Mouse (Mus musculus) urinary bladder, postnatal 36 days (tissue): ENCODE measurements around the gene Slc1a7.

Experiments
- DNase-seq, 2 experiments: peaks; one replicate each; pipeline ENCODE4 v3.0.0; 2022; ENCODE audit warnings: low spot score in 2 of 2, mixed read lengths in 1 of 2

Slc1a7 gene

GRCm38 (mm10) chr4:107967966-107968682 is at the start of gene Slc1a7:
TSS of gene Slc1a7 (plus strand) at chr4:107968332.
- no peak for DNase-seq

DNA sequence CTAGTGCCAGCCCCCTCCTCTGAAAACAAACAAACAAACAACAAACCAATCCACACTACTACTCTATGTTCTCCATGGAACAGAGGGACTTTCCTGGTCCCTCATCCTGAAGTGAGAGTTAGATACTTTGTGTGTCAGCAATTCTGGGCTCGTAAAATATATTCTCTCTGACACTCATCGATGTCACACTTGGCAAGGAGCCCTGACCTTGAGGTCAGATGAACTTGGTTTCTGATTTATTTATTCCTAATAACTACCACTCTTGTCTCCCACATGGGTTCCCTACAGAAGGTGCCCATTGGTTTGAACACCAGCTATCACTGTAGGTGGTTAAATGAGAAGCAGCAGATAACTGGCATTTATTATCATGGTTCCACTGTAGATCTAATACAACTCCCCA is 47.8 kb upstream of the Slc1a7 start:
- DNase-seq = no peak

DNA sequence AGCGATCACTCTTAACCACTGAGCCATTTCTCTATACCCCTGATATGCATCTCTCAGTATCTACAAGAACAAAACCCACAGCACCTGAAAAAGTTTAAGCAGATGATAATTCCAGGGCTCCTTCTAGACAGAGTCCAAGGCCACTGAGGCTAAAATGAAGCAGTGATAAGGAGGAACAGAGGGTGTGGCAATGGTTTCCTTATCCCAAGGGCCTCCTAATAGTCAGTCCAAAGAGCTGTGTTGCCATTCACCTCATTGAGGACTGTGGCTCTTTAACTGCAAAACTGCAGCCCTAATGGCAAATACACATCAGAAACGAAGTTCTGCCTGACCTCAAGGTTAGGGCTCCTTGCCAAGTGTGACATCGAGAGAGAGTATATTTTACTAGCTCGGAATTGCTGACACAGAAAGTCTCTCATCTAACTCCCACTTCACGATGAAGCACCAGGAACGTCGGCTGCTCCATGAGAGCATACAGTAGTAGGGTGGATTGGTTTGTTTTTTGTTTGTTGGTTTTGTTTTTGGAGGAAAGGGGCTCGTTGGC is 46.9 kb upstream of the Slc1a7 start:
- peak in 1 of 2 experiments; percentile 50 for DNase-seq

- DNase-seq = peak; percentile 52 to 53
These were observed 46.2 kb upstream of the Slc1a7 start for GRCm38 (mm10) chr4:107921952-107922351.

GRCm38 (mm10) chr4:107923145-107923802 is 44.9 kb upstream of the Slc1a7 start, which contains the start of gene Cpt2:
TSS of gene Cpt2 (minus strand) at chr4:107923610.
- DNase-seq = peak; percentile 93 to 97

- DNase-seq = no peak
These were observed 44.3 kb upstream of the Slc1a7 start for GRCm38 (mm10) chr4:107923803-107924194.

DNA sequence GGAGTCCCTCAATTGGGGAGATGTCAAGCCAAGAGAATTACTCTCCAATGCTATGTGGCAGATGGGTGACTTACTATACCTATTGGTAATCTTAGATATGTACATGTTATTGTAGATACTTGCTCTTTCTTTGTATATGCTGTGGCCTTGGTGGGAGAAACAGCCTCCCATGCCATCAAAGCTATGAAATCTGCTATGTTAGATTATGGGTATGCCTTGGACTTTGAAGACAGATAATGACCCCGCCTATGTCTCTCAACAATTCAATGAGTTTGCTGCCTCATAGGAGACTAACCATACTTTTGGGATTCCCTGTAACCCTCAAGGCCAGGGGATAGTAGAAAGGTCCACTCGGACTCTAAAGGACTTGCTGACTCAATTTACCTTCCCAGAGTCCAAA is 39.9 kb upstream of the Slc1a7 start:
- DNase-seq = no peak

GRCm38 (mm10) chr4:107928726-107929125 is 39.4 kb upstream of the Slc1a7 start:
- no peak for DNase-seq

- DNase-seq = no peak
These were observed 36.7 kb upstream of the Slc1a7 start for GRCm38 (mm10) chr4:107931453-107931852.

- DNase-seq = no peak
These were observed 34.9 kb upstream of the Slc1a7 start for GRCm38 (mm10) chr4:107933239-107933638.

DNA sequence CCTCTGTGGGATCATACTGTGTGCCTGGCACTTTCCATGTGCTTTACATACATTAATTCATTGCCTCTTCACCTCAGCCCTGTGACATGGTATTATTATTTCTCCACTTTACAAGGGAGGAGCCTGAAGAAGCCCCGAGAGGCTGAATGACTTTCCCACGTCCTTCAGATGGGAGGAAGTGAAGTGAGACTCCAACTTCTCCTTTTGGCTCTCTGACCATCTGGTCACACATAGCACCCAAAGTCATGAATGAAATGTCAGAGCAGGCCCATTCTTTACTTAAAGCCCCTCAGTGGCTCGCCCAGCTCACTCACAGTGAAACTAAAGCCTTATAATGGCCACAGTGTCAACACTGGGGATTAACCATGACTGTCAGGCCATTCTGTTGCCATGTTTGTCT is 32.9 kb upstream of the Slc1a7 start:
- DNase-seq = no peak

DNA sequence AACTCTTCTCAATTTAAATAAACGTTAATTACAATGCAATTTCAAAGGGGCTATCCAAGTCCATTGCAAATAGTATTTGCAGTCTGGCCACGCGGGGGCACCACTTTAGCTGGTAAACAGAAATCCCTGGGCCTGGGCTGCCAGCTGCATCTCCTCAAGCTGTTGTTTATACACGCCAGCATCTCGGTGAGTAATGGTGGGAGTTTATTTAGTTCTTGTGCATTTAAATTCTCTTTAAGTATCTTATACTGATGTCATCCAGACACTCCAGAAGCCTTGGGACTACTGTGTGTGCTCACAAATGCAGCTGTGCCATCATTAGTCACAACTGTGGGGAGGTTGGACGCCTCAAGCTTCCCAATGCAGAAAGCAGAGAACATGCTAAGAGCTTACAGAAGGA is 30.8 kb upstream of the Slc1a7 start:
- DNase-seq = peak; percentile 53 to 74

GRCm38 (mm10) chr4:107938124-107938523 is 30.0 kb upstream of the Slc1a7 start:
- no peak for DNase-seq

- peak in 1 of 2 experiments; percentile 62 for DNase-seq
These were observed 25.4 kb upstream of the Slc1a7 start for GRCm38 (mm10) chr4:107942741-107943140.

GRCm38 (mm10) chr4:107944141-107944540 is 24.0 kb upstream of the Slc1a7 start:
- DNase-seq = no peak

DNA sequence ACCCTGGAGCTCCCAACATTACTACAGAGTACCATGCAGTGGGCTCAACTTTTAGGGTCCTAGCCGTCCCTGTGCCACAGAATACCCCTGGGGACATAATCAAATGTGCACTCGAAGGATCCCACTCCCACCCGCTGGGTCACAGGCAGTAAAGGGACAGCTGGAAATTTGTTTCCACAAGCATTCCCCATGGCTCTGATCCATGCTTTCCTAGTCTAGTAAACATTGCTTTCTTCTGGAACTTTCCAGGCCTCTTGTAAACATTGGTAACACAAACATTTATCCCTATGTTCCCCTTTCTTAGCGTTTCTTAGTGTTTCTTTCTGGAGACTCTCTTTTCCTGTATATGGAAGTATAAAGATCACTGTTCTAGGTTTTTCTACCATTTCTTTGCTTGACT is 18.2 kb upstream of the Slc1a7 start:
- no peak for DNase-seq

- no peak for DNase-seq
These were observed 15.3 kb upstream of the Slc1a7 start for GRCm38 (mm10) chr4:107952845-107953244.

GRCm38 (mm10) chr4:107955691-107956090 is 12.4 kb upstream of the Slc1a7 start:
- no peak for DNase-seq

GRCm38 (mm10) chr4:107958487-107958886 is 9.6 kb upstream of the Slc1a7 start:
- DNase-seq = no peak

- peak in 1 of 2 experiments; percentile 42 for DNase-seq
These were observed 5.9 kb upstream of the Slc1a7 start for GRCm38 (mm10) chr4:107962044-107962732.

DNA sequence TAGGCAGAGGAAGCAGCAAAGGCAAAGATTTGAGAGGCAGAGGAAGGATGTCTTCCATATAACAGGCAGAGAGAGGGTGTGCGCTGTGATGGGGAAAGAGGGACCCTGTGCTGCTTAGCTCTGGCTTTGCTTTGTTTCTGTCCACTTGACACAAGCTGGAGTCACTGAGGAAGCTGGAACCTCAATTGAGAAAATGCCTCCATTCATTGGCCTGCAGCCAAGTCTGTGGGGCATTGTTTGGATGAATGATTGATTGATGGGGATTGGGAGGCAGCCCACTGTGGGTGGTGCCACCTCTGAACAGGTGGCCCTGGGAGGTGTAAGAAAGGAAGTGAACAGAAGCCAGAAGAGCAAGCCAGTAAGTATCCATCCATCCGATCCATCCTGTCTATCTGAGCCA is 5.3 kb upstream of the Slc1a7 start:
- no peak for DNase-seq

- DNase-seq = no peak
These were observed 1.6 kb upstream of the Slc1a7 start for GRCm38 (mm10) chr4:107966416-107967109.
